Mouse (Mus musculus) lung, postnatal 14 days (tissue): ENCODE measurements at regions not wholly inside any gene's neighbourhood (a gene's known extent, or its start where the extent isn't known, plus 50 kb on each side); places are given as distances from the start of the nearest gene placed in this dataset.
A peak's percentile ranks its signal among the peaks of the same experiment; 100 is the strongest.

Experiments
- DNase-seq: peaks from one replicate; pipeline ENCODE4 v3.0.0; 2021

- no peak for DNase-seq
Measured at GRCm38 (mm10) chr15:93774340-93774739, 178.6 kb upstream of the Prickle1 start.

DNA sequence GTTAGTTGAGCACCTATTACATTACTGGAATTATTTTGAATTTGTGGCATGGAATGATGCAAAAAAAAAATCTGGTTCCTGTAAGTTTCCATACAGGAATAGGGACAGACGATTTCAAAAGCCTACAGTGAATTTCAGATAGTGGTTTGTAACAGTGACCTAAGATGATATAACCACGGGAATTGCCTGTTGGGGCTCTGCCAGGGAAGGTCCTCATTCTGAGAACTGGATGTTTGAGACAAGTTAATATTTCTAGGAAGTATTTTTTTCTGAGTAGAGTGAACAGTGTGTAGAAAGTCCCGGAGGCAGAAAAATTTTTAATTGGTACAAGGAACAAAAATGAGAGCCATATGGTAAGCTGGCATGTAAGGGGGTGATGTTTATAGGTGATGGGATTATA is 171.3 kb upstream of the Prickle1 start:
- no peak for DNase-seq

- no peak for DNase-seq
Measured at GRCm38 (mm10) chr15:93763047-93763446, 167.4 kb upstream of the Prickle1 start.

- peak; percentile 41 for DNase-seq
Measured at GRCm38 (mm10) chr15:93758204-93758836, 162.6 kb upstream of the Prickle1 start.

DNA sequence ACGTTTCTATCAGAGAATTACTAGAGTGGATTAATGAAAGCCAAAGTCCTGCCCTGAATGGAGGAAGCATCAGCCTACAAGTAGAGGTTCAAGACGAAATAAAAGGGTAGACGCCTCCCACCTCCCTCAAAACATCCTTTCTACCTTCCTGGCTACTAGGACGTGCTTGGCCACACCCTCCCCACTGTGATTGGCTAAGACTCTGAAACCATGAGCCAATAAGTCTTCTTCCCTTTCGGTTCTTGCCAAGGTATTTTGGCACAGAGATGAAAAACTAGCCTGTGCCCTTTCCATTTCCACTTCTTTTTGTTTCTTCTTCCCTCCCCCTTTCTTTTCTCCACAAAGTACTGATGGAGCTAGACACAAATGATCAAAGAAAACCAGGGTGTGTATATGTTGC is 160.3 kb upstream of the Prickle1 start:
- no peak for DNase-seq

GRCm38 (mm10) chr15:93751817-93752216 is 156.1 kb upstream of the Prickle1 start:
- no peak for DNase-seq

DNA sequence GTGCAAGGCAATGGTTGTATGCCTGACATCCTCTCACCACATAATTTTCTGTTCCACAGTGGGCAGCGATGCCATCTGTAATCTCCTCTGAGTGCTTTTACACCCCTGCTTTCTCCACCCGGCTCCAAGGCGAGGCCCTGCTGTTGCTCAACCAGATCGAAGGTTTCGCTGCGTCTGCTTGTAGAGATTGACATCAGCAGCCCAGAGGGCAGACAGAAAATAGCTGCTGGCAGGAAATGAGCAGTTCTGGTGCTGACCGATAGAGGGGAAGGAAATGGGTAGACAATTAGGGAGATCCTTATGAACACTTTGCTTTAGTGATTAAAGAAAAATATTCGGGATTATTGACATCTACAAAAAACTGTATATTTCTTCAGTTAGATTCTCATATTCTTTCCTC is 155.3 kb upstream of the Prickle1 start:
- peak; percentile 49 for DNase-seq

DNA sequence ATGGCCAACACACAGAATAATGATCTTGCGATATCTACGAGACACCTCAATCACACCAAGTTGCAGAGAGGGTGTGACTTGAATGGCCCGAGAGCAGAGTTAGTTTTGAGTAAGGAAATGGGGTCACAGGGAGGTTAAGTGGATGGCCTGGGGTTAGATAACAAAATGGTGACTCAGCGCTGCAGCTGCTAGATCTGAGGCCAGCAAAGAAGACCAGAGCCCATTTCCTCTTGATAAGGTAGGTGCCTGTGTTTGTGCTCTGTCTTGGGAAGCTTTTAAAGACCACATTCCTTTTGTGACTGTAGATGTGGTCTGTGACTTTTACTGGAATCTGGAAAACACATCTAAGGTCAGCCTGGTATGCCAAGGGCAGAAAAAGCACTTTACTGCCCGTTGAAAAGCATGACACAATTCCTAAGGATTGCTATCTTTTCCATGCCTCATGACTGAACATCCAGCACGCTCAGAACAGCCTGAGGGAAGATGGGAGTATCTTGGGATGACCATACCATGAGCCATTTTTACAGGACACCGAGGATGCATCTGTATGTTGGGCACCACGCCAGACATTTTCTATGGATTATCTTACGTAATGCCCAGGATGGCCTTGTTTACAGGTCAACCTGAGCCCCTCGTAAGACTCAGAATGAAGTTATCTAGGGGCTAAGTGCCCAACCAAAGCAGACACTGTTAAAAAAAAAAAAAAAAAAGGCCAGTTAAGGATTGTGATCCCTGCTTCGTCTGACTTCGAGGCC is 148.7 kb upstream of the Prickle1 start:
- no peak for DNase-seq

- DNase-seq: peak; percentile 27
Measured at GRCm38 (mm10) chr15:93733731-93734510, 138.2 kb upstream of the Prickle1 start.

GRCm38 (mm10) chr15:93732825-93733224 is 137.1 kb upstream of the Prickle1 start:
- DNase-seq: no peak

- no peak for DNase-seq
Measured at GRCm38 (mm10) chr15:93731161-93731560, 135.5 kb upstream of the Prickle1 start.

- no peak for DNase-seq
Measured at GRCm38 (mm10) chr15:93715443-93715842, 119.8 kb upstream of the Prickle1 start.

- DNase-seq: peak; percentile 83
Measured at GRCm38 (mm10) chr15:93713428-93713827, 117.7 kb upstream of the Prickle1 start.

DNA sequence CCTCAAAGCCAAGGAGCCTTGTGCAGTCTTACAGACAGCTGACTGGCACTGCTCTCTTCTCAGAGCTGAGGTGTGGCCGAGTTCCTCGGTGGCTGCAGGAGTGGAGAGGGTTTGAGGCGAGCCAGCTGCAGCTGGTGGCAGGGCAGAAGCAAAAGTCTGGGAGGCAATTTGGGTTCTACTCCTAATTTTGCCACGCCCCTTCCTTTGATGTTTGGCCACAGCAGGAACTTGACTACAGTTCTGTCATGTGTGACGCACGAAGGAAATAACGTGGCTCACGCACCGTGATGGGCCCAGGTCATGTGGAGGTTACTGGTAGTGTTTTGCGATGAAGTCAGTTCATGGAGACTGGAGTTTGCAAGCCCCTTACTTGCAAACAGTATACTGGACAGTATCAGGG is 116.9 kb upstream of the Prickle1 start:
- DNase-seq: peak; percentile 31

DNA sequence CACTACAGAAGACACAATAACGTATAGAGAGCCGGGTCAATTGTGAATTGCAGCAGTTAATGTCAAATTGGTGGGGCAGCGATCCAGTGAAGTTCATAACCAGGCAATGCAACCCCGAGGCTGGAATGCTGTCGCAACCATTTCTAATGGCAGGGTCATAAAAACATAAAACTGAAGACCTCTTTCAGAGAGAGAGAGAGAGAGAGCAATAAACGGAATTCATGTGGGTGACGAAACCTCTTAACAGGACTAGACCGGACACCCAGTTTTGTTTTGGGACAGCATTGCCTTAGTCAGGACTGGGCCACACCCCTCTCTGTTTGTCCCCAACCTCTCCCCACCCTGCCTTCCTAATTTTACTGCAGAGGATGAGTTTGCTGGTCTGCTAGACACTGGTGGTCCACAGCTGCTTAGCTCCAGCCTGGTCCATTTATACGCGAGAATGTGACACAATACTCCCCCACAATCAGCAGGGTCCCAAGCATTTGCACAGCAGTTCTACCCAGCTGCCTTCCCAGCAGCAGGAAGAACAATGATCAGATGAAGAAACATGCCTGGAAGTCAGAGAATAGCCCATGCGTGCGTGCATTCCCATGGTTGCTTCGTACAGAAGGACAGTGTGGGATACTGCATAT is 115.6 kb upstream of the Prickle1 start:
- DNase-seq: no peak

GRCm38 (mm10) chr15:93710493-93711149 is 114.9 kb upstream of the Prickle1 start:
- no peak for DNase-seq

DNA sequence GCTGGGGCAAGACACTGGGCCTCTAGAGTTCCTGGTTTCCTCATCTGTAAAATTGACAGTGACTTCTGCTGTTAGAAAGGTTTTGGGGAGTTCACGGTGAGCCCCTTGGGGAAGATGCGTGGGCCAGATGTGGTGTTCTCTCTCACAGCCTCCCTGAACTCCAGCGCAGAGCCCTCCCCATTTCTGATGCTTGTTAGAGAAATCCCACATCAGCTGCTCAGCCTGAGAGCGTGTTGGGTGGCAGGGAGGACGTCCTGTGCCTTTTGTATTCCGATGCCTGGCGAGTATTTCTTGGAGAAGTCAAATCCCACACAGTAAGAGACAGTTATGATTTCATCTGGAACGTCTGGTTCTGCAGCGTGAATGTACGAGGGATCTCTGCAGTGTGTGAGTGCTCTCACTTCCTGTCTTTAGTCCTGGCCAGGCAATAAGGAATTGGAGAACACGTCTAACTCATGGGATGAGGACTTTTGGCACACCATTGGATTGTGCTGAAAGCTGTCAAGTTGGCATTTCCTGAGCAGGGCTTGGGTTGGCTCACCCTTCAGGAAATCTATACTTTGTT is 110.8 kb upstream of the Prickle1 start:
- DNase-seq: no peak

DNA sequence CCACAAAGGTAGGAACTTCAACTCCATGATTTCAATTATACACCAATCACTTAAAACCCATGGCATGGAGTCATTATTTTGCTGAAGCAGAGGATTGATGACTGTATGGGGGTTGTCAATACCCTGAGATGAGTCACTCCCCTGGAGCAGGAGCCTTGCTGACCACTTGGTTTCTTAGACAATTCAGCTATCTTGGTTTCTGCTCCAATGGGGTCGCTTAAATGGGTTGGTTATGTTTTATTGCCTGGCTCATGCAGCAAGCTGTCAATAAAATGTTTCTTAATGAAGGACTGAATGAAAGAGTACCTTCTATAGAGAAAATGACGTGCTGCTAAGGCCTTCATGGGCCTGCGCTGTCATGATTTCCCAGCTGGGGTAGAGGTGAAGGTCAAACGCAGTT is 110.0 kb upstream of the Prickle1 start:
- DNase-seq: no peak

- no peak for DNase-seq
Measured at GRCm38 (mm10) chr15:93705109-93705508, 109.4 kb upstream of the Prickle1 start.

GRCm38 (mm10) chr15:93701017-93701416 is 105.3 kb upstream of the Prickle1 start:
- DNase-seq: no peak

DNA sequence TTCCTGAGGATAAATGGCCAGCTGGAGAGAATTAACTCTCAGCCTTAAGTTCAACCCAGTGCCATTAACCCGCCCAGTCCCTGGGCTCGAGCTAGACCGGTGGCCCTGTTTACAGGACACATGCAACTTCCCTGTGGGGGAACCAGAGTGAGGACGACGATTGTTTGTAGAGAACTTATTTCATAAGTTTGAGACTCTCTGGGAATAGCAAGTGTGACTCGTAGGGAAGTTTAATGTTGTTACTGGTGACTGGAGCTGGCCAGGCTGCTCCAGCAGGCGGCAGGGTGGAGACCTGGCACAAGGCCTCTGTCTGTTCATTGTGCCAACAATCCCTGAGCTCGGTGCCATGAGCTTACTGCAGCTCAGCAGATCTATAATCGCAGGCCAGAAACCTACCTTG is 104.3 kb upstream of the Prickle1 start:
- peak; percentile 37 for DNase-seq

- no peak for DNase-seq
Measured at GRCm38 (mm10) chr15:93698182-93698822, 102.6 kb upstream of the Prickle1 start.
